Mouse (Mus musculus): Measurements from ENCODE around the gene Safb.

The Safb gene

DNA sequence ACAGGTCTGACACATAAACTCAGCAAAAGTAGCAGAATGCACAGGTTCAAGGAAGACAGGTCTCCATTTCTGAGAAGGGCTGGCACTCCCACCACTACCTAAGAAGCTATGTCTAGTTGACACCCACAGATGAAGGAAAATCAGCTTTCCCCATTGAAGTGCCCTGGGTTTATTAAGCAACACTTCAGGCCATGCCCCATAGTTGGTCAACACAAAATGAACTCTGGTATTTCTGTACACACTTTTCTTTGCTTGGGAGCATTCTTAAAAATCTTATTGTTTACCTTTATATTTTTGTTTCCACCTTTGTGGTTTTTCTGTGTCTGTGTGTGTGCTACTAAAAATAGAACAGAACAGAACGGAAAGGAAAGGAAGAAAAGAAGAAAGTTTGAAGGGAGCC is 24.5 kb upstream of the Safb start:
- no peak for DNase-seq (ENCODE audit: low spot score in 2 of 2)

DNA sequence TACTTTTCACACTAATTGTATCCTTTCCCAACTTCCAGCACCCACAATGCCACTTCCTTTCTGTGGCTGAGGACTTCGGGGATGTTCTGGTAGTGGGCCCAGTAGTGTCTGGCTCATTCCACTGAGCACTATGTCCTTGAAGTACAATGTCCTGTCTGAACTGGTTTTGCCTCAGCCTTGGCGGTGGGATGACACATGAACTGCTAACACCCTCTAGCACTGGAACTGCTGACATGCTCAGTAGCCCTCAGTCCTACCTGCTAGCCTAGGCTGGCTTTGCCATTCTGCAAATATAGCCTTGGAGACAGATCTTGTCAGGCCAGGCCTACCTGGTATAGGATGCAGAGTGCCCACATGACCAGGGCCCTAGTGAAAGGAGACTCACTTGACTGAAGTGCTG is 22.8 kb upstream of the Safb start:
- no peak for DNase-seq (ENCODE audit: low spot score in 2 of 2)

DNA sequence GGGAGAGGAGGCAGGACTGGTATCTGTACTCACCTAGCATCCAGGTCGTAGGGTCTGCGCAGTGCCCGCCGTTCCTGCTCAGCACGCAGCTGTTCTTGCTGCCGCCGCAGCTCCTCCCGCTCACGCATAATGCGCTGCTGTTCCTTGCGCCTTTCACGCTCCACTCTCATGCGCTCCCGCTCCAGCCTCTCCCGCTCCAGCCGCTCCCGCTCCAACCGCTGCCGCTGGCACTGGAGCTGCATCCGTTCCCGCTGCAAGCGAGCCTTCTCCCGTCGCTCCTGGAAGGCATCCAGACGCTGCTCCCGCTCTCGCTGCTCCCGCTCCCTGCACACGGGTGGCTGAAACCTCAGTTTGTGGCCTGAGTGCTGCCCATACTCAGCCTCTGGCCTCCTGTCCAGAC is 18.3 kb upstream of the Safb start:
- no peak for DNase-seq (ENCODE audit: low spot score in 2 of 2)

DNA sequence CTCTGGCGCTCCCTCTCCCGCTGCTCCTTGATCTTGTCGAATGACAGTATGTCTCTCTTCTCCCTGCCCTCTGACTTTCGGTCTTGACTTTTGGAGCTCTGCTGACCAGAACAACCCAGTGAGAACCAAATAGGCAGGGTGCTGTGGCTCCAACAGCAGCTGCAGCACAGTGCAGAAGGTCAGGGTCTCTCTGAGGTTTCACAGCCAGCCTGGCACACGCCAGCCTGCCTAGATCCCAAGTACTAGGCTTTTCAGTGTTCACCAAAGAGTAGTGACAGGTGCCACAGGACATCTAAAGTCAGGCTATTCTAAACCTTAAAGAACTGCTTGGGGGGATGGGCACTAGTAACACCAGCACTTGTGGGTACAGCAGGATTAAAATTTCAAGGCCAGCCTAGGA is 17.7 kb upstream of the Safb start:
- DNase-seq (ENCODE audit: low spot score in 2 of 2): no peak

DNA sequence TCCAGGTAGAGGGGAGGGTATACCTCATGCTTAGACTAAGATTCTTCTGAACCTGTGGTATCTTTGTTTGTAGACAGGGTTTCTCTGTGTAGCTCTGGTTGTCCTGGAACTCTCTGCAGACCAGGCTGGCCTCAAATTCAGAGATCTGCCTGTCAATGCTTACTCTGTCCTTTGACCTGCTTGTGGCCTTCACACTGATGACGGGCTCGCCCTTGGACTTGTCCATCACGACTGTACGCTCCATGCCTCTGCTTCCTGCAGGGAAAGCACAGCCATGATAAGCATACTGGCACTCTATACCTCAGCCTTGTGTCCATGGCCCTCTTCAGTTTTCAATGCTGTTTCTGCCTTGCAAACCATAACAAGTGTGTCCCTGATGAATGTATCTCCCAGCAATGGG is 17.3 kb upstream of the Safb start:
- no peak for DNase-seq (ENCODE audit: low spot score in 2 of 2)

DNA sequence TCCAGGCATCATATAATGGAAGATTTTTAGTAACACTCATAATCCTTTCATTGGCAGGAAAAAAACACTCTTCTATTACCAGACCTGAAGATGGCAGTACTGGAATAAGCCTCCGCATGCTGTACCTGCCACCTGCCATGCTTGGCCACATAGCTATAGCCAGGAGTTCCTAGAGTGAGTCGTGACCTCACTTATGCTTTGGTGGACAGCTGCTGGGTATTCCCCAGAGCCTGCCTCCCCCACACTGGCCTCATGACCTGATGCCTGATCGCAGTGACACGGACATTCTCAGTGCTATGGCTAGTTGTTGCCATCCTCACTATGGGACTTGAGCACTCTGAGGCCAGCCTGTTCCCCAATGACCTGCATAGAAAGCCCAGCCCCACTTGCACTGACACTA is 14.3 kb upstream of the Safb start:
- no peak for DNase-seq (ENCODE audit: low spot score in 2 of 2)

DNA sequence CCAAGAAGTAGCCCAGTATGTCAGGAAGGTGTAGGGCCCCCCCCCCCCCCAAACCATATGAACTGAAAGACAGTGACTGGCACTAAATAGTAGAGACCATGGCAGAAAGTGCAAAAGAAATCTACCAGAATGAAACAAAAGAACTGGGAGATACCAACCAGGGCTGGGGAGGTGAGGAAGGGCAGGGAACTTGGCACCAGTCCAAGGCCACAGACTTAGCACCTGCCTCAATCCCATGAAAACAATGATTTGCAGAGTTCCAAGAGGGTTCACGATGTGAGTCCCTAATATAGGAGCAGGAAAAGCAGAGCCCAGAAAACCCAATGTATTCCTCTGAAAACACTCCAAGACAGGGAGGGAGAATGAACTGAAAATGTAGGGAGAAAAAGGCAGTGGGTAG is 12.5 kb upstream of the Safb start:
- DNase-seq (ENCODE audit: low spot score in 2 of 2): no peak

DNA sequence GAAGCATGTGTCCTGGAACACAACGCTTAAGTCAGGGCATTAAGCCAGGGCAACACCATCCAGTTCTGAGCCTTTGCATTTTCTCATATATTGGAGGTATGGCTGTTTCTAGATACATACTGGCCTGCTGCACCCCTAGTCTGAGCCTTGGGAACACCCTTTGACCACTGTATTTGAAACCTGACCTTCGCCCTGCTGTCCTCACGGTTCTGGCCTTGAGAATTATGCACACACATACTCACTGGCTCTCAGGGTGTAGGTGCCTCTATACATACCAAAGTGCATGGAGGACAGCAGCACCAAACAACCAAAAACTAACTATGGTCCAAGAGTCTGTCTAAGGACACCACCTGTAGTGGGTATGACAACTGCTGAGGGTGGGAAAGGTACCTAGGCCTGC is 11.7 kb upstream of the Safb start:
- no peak for DNase-seq (ENCODE audit: low spot score in 2 of 2)

DNA sequence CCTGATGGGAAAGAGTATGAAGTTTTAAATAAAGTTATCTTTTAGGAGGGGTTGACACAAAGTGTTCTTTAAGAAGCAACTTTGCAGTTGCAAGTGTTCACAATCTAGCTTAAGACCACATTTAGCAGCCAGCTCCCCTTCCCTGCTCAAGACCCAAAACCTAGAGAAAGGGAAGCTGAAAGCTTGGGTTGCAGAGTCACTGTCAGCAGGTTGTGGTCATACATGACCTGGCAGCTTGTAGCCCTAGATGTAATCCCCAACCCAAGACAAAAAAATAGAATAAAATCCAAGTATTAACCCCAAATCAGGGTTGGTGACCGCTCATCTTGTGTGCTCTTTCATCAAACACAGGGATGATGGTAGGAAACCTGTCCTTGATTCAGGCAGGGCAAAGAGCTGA is 1.6 kb upstream of the Safb start:
- no peak for DNase-seq (ENCODE audit: low spot score in 2 of 2)

DNA sequence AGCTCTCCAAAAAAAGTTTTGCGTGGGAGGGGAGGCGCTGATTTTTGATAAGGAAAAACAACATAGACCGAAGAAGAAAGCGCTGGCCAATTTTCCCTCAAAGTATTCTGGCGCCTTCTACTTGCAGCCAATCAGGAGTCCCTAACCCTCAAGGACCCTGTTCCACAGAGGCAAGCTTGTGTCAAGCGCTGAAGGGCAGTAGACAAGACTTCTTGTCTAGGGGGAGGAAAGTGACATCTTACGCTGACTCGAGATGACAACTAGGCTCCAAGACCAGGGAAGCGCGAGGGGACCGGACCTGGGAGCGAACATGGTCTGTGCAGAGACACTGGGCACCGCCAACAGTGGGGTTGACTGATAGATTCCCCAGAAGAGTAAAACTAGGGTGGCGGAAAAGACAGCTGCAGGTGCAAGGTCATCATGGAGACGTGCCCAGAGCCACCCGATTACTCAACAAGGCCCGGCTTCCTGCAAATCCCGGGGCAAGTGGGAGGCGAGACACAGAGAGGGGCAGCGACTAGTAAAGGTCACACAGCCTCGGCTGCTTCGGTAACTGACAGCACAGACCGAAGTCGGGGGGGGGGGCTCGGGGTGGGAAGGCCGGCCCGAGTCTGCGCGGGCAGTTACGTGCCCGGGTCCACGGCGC is 891 bp upstream of the Safb start:
- no peak for DNase-seq (ENCODE audit: low spot score in 2 of 2)

DNA sequence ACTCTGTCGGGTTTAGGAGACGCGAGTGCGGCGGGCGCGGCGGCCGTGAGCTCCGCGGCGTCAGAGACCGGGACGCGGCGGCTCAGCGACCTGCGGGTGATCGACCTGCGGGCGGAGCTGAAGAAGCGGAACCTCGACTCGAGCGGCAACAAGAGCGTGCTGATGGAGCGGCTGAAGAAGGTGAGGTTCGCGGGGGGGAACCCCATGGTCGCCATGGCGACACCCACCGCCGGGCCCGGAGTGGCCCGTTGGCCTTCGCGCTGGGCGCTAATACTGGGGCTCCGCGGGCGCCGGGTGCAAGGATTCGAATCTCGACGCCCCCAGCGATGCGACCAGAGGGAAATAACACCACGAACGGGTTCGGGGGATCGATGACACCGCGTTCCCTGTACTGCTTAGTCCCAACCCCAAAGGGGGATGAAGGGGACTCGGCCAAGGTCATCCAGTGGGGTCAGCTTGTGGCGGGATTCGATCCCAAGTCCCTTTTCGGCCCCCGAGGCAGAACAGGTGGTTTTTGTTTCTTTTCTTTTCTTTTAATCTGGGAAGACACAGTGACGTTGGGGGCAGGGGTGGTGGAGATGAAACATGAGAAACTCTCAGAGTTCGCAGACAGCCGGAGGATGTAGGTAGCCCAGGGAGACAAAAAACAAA is 671 bp downstream of the Safb start:
- peak in 1 of 2 experiments; percentile 31 for DNase-seq (ENCODE audit: low spot score in 2 of 2)

DNA sequence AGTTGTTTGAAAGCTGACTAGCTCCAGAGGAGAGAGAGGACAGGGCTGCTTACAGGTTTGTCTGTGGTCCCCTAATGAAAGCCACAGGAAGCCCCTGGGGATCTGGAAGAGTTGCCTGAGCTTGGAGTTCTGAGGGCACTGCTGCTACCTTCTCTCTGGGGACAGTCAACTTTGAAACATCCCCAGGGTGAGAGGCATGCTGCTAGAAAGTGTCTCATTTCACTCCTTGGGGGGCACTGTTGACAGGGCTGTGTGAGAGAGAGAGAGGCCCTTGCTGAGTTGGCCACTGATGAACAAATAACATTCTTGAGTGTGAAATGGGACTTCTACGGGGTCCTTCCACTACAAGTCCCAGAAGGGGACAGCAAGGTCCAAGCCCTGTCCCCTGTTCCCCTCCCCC is 3.1 kb downstream of the Safb start:
- DNase-seq (ENCODE audit: low spot score in 2 of 2): no peak

DNA sequence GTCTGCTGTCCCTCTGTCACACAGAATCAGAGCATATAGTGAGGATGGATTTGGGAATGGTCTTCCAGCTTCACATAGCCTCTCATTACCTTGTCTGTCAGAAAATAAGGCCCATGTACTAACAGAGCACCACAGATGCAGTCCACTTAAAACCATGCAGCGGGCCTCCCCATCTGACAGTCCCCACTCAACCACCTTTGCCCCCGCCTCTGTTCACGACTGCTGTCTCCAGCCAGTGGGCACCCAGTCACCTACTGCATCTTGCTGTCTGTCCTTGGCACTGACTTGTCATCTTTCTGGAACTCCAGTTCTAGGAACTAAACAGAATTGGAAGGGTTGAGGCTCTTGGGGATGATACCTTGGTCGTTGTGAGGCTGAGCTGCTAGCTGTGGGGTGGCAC is 4.3 kb downstream of the Safb start:
- no peak for DNase-seq (ENCODE audit: low spot score in 2 of 2)

DNA sequence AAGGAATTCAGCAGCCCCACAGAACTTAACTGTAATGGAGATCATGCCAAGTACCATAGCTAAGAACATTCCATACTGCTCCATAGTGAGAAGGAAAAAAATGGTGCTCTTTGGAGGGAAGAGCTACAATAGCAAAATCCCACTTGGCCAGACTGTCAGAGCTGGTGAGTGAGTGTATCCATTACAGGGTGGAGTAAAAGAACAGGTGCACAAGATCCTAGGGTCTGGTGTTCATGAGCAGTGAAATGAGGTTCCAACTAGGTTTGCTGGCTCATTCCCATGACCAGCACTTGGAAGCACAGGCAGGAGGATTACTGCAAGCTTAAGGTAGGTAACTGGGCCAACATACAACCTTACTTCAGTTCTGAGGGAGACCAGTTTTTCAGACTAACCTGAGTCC is 7.9 kb downstream of the Safb start:
- no peak for DNase-seq (ENCODE audit: low spot score in 2 of 2)

DNA sequence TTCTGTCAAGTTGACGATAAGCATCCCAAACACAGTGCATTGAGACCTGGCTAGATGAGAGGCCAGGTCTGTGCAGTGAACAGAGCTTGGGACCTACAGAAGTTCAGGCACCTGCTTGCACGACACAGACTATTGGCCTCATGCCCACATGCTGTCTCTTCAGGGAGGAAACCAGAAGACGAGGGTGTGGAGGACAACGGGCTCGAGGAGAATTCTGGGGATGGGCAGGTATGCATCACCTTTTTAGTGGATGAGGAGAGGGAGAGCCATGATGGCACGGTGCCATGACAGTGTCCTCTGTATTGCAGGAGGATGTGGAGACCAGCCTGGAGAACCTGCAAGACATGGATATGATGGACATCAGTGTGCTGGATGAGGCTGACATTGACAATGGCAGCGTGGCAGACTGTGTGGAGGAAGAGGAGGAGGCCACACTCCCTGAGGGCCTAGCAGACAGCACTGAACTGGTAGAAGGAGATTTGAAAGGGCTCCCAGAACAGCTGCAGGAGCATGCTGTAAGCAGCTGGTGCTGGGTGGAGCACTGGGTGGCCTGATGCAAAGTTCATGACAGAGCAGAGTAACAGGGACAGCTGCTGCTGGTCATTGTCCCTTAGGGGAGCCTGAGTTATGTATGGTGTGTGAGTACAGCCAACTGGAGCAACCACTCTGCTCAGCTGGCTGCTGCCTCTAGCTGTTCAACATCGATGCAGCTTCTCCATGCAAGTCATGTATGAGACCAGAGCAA is 9.1 kb downstream of the Safb start:
- DNase-seq (ENCODE audit: low spot score in 2 of 2): no peak

DNA sequence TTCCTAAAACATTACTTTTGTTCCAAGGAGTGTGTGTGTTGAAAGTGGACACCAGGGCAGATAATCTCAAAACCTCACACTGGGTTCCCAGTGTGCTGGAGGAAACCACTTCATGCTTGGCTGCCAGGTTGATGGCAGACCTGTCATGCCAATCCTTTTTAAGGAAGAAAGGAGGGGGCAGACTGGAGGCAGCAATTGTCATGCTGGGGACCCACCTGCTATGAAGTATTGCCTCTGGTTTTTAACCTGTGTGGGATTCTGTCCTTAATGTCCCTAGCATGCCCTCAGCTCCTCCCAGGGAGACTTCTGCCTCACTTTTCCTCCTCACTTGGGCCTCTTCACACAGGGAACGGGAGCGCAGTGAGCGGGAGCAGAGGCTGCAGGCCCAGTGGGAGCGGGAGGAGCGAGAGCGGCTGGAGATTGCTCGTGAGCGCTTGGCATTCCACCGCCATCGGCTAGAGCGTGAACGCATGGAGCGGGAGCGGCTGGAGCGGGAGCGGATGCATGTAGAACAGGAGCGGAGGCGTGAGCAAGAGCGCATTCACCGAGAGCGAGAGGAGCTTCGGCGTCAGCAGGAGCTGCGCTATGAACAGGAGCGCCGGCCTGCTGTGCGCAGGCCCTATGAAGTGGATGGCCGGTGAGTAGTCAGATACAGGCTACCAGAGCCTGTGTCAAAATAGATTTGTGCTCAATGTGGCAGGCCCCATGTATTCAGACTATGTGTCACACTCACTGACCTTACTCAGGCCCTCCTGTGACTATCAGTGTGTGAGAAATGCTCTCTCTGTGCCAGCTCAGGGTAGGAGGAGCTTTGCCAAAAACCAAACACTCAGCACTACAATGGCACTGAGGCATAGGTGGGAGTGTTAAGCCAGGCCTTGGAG is 18.8 kb downstream of the Safb start:
- DNase-seq (ENCODE audit: low spot score in 2 of 2): no peak

DNA sequence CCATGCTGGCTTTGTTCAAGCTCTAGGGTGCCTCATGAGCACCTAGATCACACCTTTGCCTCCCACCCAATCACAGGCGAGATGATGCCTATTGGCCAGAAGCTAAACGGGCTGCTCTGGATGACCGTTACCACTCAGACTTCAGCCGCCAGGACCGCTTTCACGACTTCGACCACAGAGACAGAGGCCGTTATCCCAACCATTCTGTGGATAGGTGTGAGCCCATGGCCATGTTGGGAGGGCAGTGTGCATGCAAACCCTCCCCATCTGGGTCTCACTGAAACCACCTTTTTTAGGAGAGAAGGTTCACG is 19.4 kb downstream of the Safb start:
- no peak for DNase-seq (ENCODE audit: low spot score in 2 of 2)

DNA sequence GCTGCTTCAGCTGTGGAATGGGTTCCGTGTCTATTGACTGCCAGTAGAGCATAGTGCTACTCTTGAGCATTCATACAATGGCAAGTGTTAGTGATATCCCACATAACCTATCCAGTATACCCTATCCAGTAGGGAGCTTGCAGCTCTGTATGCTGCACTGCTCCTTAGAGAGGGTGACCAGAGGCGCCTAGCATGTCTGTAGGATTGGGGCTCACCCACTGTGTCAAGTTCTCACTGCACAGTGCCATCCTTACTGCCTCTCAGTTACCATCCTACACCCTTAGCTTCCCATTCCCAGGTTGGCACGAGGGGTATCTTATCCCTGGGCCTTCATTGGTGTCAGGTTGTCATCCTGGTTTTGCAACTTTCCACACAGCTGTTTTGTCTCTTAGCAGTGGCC is 19.8 kb downstream of the Safb start:
- DNase-seq (ENCODE audit: low spot score in 2 of 2): no peak

DNA sequence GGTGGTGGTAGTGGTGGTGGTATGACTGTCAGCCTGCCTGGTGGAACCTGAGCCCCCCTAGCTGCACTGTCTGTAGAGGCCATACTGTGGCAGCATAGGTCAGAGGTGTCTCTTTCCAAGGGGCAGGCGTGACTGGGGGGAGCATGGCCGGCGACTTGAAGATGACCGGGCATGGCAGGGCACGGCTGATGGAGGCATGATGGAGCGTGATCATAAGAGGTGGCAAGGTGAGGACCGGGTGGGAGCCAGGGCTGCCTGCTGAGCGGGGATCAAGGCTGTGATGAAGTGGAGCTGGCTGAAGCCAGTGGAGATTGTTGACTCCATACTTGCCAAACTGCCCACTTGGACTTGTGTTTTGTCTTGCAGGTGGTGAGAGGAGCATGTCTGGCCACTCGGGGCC is 20.8 kb downstream of the Safb start:
- DNase-seq (ENCODE audit: low spot score in 2 of 2): no peak

DNA sequence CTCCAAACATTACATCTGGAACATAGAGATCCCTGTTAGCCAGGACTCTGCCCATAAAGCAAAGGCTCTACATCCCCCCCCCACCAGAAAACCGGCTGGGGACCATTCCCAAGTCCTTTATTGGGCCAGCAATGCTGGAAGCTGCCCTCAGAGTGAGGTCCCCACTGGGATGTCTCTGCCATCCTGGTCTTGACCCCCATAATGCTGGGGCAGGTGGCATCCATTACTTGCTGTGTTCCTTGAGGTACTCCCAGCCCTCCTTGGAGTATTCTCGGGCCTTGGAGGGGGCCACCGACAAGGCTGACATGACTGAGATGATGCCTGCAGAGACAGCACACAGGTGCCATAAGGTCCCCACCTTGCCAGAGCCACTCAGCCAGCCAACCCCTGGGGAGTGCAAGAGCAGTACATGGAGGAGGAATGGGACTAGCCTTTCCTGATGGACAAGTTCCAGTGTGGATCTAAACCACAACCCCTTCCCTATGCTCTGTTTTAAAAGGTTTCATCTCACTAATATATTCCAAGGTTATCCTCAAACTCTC is 23.0 kb downstream of the Safb start:
- no peak for DNase-seq (ENCODE audit: low spot score in 2 of 2)

DNA sequence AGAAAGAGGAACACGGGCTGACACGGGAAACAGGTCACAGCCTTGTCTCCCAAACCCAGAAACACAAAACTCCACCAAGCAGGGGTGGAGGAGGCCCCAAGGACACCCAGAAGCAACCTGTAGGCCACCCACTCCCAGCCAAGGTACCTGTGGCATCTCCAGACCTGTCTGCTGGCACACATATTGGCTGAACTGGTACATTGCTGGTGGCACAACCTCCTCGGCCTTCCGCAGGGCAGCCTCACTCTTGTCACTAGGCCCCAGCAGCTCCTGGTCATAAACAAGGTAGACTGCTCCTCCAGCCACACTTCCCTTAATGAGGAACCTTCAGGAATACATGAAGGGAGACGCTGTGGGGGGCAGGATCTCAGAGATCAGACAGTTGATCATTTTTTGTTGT is 24.1 kb downstream of the Safb start:
- no peak for DNase-seq (ENCODE audit: low spot score in 2 of 2)

DNA sequence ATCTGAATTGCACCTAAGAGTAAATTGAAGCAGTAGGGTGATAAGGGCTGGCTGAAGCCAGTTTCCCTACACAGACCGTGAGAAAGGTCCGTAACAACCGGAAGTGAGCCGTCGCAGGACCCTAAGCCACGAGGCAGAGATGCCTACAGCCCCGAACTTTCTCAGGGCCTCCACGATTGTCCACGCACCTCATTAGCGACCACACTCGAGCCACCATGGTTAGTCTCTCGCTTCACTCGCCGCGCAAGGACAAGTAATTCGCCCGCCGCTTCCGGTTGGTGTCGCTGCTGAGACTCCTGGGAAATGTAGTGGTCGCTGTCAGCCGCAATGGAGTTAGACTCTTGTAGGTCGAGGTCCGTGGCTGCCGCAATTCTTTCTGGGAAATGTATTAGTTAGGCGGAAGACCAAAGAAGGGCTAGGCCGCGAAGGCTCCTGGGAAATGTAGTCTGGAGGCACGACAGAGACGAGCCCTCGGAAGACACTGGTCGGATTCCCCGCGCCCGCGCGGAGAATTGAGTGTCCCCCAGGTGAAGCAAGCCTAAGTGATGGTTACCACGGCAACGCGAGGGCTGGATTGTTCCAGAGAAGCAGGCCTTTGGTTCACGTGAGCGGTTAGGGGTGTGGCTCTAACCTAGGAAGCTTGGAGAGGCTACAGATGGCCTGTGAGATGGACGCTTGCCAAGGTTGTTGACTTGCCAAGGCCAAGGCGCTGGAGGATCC is 25.0 kb downstream of the Safb start, which contains the start of gene 2410015M20Rik:
2410015M20Rik (minus strand) TSS at position 320 of the 720 bp plus-strand sequence.
- DNase-seq (ENCODE audit: low spot score in 2 of 2): peak; percentile 95 to 96
